Mouse (Mus musculus) layer of hippocampus, adult 2 months (tissue): ENCODE data around the gene Hsd17b12. TPM values are rescaled to one million over a fixed set of nuclear protein-coding genes. Genes with fewer than 3 reads are reported as not detected.

Experiments
- DNase-seq, 2 experiments: peaks; one replicate each; pipeline ENCODE4 v3.0.0; 2022; ENCODE audit warnings: low spot score in 2 of 2
- H3K27ac ChIP-seq: fragments of 200-600 bp; 2 replicates; pipeline ENCODE4 v1.8.1; 2022
- H3K4me3 ChIP-seq: fragments of 200-600 bp; 2 replicates; pipeline ENCODE4 v1.8.1; 2022; ENCODE audit warnings: mild to moderate bottlenecking
- CTCF ChIP-seq: fragments of 200-600 bp; conservative IDR thresholded peaks from 2 replicates; pipeline ENCODE4 v1.8.1; 2022; ENCODE audit warnings: antibody characterized with exemption, mild to moderate bottlenecking, moderate library complexity
- total RNA-seq, 2 experiments: library from RNA; stranded (reverse); gene quantifications; 2 replicates each; pipeline ENCODE4 v1.2.3; 2021

Gene Hsd17b12
- total RNA-seq, 2 experiments from 2014 or later = 65.2 to 66.5 TPM

DNA sequence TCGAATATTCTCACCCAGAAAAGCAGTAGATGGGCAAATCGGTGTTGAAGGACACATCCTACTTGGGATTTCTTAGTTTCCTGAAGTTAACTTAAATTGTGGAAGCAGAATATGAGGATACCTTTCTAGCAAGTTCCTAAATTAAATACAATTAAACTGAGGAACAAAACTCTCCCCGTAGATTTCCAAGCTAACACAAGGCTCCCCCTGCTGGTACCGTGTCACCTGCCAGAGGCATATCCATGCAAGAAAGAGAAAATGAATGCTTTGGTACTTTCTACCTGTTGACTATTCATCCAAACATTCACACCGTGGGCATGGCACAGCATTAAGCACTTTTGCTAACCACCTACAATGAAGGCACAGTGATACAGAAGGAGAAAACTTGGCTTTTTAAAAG, 98.3 kb downstream of the Hsd17b12 start:
- Histone ChIP-seq H3K27ac (no peak overlapping the region), H3K4me3 (no peak overlapping the region)
- peak; percentile 81 for TF ChIP-seq CTCF
- DNase-seq = peak in 1 of 2 experiments; percentile 48

DNA sequence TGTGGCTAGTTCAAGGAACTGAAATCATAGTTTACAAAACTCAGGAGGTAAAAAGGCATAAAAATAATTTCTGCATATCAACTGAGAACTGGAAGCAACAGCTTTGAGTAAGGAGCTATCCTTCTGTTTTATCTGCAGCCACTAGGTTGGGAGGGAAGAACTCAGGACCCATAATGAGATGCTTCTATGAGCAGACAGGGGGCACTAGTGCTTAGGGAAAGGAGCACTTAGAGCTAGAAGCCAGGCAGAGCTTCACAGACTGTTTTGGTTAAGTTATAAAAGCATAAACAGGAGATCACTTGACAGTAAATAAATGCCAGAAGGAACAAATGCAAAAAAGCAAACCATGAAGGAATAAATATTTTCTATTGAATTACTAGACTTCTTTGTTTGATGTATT, 103.0 kb downstream of the Hsd17b12 start:
- peak; percentile 48 to 59 for DNase-seq
- TF ChIP-seq CTCF = peak; percentile 95
- Histone ChIP-seq H3K4me3 (no peak overlapping the region), H3K27ac (no peak overlapping the region)

DNA sequence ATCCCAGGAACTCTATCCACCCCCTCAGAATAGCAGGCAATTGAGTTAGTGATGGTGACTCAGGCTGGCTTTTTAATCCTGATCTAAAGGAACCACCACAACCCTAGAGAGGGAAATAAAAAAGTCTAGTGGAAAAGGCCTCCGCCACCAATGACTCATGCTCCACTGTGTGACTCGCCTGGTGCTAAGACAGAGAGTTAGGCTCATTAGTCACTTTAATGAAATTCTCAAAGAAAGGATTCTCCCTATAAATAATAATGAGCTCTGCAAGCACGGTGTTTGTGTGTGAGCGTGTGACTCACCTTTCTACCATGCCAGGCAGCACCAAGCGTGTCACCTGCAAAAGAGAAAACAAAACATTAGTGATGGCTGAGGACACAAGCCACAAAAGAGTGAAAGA, 105.8 kb downstream of the Hsd17b12 start:
- no peak overlapping the region for H3K4me3 ChIP-seq
- no peak for TF ChIP-seq CTCF
- DNase-seq = no peak

DNA sequence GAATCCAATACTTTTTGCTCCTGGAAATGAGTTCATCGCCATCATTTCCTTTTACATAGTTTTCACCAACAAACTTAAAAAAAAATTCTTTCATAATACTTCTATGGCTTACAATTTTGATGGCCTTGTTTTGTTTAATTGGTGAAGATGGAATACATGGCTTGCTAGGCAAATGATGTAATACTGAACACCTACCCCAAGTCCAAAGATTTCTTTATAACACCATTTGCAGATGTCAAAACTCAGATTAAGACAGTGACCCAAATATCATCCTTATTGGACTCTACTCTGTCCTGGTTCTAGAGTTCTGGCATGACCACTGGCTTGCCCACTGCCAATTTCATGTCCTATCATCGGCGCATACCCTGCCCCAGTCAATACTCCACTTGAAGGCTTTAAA, 106.9 kb downstream of the Hsd17b12 start:
- Histone ChIP-seq H3K4me3 (no peak overlapping the region), H3K27ac (no peak overlapping the region)
- DNase-seq = no peak
- no peak for TF ChIP-seq CTCF

More for the DNA sequence above, 105.8 kb downstream of the Hsd17b12 start:
- no peak overlapping the region for H3K27ac ChIP-seq

DNA sequence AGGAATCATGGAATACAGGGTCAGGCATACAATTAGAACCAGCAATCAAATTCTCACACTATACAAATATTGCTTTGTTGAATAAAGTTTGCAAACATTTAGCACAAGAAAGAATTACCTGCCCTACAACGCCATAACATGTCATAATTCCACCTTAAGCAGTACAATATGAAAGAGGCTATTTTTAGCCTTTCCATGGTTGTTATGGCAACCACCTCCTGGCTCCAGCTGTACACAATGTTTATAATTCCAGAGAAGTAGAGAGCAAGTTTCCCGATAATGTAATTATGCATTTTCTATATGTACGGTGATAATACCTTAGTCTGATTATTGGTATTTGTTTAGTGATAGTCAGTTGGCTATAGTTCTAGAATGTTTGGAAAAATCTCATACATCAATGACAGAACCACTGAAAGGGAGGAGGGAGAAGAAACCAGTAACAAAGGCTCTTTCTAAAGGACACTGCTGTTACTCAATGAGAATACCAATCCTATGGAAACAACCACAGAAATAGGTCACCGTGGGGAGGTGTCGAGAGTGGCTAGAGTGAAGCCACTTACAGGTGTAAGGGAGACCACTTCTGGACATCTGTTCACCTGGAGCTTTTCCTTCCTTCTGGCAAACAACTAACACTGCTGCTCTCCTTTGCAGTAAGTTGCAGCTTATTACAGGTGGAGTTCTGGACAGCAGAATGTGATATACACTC, 108.1 kb downstream of the Hsd17b12 start:
- no peak for TF ChIP-seq CTCF
- no peak for DNase-seq
- Histone ChIP-seq H3K4me3 (no peak overlapping the region), H3K27ac (no peak overlapping the region)

DNA sequence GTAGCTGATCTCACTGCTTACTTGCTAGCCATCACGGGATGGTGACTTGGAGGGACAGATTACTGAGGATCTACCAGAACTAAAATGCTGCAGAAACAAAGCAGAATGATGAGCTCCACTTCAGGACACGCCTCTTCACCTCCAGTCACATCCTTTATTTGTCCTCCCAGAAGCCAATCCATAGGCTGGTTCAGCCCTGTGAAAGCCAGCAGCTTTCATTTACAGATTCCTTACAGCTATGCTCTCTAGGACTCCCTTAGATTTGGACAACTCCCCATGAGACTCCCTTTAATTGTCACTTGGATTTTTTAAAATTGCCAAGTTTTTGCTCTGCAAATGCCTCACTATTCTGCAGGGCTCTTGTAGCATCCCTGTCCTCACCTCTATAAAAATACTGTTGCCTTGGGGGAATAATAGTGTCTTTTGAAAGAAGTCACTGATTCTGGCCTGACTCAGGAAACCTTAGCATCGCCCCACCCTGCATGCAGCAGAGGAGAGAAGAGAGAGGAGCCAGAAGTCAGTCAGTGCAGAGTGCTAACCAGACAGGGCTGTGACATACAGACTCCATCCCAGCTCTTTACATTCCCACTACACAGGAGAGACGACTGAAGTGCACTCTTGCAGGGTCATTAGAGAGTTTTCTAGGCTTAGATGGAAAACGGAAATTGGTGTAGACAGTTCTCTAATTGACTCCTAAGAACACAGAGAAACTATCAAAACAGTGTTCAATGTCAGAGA, 108.9 kb downstream of the Hsd17b12 start:
- DNase-seq = no peak
- no peak overlapping the region for H3K4me3 ChIP-seq
- peak overlapping the region; percentile 39 for H3K27ac ChIP-seq
- TF ChIP-seq CTCF = no peak

DNA sequence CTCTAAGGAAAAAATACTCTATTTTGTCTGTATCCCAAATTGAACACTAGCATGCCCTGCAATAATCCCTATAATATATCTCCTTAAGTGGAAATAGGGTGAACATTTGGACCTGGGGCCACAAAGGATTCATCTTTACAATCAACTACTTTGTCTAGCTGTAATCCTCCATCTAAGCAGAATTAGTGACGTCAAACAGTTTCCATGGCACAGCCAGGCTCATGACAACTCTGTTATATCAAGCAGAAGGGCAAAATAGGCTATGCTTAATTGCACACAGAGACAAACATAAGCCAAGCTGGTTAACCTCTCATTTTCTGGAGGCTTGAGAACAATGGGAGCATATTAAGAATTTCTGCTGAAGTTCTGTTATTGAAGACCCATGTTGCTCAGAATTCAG, 109.5 kb downstream of the Hsd17b12 start:
- Histone ChIP-seq H3K4me3 (no peak overlapping the region), H3K27ac (peak overlapping the region; percentile 39)
- DNase-seq = no peak
- no peak for TF ChIP-seq CTCF

DNA sequence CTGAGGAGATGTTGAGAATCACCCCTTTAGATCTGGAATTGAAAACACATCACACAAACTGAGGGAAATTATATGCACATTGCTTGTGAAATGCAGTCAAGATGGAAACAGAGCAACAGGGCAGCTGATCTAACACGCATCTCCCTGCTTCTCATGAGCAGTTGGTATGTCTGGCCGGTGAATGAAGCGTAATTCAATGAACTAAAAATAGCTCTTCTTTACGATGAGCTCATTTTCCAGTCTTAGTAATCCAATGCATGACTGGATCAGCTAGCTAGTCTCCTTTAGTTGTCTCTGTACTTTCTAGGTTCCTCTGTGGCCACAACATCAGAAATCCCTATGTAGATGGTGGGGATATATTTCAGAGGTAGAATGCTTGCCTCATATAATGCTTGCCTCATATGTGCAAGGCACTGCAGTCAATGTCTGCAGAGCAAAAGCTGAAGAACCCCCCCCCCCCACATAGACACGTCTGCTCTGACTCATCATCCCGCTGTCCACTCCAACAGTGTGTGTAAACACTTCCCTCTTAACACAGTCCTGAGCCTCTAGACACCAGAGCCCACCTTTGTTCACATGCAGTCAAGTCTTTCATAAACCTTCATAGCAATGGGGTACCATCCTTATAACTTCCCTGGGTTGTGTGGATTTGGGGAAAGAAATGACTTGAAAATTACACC, 112.2 kb downstream of the Hsd17b12 start:
- H3K4me3 ChIP-seq = no peak overlapping the region
- no peak overlapping the region for H3K27ac ChIP-seq
- no peak for DNase-seq
- TF ChIP-seq CTCF = no peak

DNA sequence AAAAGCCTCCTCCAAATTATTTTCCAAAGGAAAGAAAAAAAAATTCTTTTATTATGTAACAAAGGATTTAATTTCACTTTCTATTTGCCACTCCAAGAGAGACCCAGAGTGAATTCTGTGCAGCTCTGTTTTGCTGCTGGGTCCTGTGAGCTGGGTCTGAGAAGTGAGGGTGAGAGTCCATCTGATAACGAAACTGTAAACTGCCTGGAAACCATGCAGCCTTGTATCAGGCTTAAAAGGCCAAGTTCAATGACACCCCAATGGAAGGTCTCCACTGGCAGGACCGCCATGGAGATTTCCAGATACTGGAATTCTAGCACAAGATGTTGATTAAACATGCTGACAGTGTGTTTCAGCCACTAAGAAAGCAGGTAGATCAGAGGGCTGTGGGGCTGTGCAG, 113.6 kb downstream of the Hsd17b12 start:
- DNase-seq = no peak

DNA sequence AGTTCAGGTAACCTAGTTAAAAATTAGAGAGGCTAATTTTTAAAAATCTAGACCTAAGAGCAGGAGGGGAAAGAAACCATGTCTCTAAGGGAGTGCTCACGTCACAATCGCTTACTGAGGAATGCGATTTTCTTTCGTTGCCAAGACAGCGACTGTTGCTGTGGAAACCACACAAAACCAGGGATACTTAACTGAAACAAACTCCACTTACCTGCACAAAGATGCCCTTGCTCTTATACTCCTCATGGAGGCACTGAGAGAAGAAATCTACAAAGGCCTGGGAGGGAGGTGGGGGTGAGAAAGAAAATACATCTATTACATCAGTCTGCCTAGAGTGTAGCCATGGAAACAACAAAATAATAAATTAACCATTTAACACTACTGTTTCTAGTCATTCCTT, 114.1 kb downstream of the Hsd17b12 start:
- H3K4me3 ChIP-seq = peak overlapping the region; percentile 48
- DNase-seq = peak; percentile 30 to 37
- no peak for TF ChIP-seq CTCF
- H3K27ac ChIP-seq = peak overlapping the region; percentile 91

More for the DNA sequence above, 113.6 kb downstream of the Hsd17b12 start:
- H3K4me3 ChIP-seq = peak overlapping the region; percentile 48
- TF ChIP-seq CTCF = no peak
- peak overlapping the region; percentile 91 for H3K27ac ChIP-seq

DNA sequence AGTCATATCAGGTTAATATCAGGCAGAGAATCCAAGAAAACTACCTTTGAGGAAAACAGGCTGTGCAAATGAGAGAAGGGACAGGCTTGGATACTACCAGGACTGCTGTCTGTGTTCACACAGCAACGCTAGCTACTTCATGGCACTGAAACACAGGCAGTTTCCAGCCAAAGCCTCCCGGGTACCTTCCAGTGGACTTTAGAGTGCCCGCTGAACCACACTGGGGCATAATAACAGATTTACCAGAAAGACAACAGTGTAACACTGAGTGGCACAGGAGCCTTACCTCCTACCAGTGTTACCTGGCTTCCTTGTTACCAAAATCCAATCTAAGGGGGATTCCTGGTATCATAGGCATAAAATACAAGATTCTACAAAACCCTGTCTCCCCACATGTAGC, 115.3 kb downstream of the Hsd17b12 start:
- no peak overlapping the region for H3K27ac ChIP-seq
- DNase-seq = no peak
- peak overlapping the region; percentile 48; the same call in 1 of the 2 replicates for H3K4me3 ChIP-seq
- TF ChIP-seq CTCF = no peak

DNA sequence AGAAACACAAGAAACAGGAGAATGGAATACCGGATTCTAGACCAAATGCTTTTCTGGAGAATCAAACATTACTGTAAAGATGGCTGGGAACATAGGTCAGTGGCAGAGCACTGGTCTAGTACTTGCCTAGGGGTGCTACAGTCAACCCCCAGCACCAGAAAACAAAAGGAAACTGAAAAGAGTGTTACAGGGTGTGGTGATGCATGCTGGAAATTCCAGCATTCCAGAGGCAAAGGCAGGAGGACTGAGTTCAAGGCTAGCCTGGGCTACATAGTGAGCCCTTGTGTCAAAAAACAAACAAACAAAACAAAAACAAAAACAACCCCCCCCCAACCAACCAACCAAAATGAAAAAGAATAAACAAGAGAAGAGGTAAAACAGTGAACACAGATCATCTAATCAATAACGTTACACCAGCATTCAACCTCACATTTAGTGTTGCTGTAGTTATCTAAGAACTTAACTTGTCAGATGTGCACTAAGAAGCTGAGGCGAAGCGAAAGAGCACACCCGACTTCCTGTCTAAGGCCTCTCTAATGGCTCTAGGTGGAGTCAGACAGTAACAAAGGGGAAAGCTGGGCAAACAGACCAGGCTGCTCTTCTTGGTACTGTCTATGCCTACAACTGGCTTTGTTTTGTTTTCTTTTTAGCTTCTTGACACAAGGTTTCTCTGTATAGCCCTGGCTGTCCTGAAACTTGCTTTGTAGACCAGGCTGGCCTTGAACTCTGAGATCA, 117.2 kb downstream of the Hsd17b12 start:
- no peak overlapping the region for H3K27ac ChIP-seq
- TF ChIP-seq CTCF = no peak
- no peak overlapping the region for H3K4me3 ChIP-seq
- DNase-seq = no peak
